Mouse (Mus musculus): Measurements from ENCODE around the gene Chchd6. TPM values are rescaled to one million over a fixed set of nuclear protein-coding genes. Genes with fewer than 3 reads are reported as not detected.
A peak's percentile ranks its signal among the peaks of the same experiment; 100 is the strongest.

Gene Chchd6
- polyA plus RNA-seq, 1 experiment from 2014 or later = 6.1 TPM

DNA sequence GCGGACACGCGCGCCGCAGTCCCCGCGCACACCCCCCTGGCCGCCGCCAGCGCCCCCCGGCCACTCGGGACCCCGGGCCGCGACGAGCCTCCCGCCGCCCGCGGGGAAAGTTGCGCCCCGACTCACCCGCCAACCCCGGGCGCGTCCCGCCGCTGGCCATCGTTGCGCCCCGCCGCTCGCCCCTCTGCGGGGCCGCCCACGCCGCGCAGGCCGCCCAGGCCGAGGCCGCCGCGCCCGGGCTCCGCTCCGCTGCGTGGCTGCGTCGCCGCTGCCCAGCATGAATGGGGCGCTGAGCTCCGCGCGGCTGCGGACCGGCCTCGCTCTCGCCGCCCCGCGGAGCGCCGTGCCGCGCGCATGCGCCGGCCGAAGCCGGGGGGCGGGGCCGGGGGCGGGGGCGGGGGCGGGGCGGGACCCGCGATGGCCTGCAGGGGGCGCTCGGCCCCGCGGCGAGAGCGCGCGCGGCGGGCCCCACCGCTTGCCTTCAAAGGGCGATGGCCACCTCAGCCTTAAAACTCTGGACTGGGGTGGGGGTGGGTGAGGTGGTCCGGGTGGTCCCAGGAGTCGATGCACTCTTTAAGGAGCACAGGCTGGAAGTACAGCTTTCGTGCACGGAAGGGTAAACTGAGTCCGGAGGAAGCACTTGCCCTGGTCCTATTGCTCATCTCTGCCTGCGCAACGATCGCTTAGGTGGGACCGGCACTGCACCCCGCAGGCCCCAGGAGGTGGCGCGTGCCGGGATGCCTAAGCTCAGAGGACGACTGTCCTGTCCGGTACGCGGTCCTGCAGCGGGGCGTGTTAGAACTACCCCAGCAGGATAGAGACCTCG is 233.0 kb downstream of the Chchd6 start, which contains the start of gene Plxna1:
Plxna1 (minus strand) TSS at position 340 of the 826 bp plus-strand sequence.
- peaks cover 41% of the 10 kb centered on the region for H3K79me2 ChIP-seq (ENCODE audit: inconsistent target)
- peak within 1 kb of the TSS; percentile 58 for H3K27ac ChIP-seq
- peak within 1 kb of the TSS; percentile 68 for H3K4me3 ChIP-seq (ENCODE audit: inconsistent target)
- 4% methylated on average over 65 of the region's 110 CpGs for WGBS (ENCODE audit: missing documents)
- H3K36me3 ChIP-seq (ENCODE audit: inconsistent target) = peaks cover 1% of the 10 kb centered on the region; the same call in 1 of the 2 replicates

DNA sequence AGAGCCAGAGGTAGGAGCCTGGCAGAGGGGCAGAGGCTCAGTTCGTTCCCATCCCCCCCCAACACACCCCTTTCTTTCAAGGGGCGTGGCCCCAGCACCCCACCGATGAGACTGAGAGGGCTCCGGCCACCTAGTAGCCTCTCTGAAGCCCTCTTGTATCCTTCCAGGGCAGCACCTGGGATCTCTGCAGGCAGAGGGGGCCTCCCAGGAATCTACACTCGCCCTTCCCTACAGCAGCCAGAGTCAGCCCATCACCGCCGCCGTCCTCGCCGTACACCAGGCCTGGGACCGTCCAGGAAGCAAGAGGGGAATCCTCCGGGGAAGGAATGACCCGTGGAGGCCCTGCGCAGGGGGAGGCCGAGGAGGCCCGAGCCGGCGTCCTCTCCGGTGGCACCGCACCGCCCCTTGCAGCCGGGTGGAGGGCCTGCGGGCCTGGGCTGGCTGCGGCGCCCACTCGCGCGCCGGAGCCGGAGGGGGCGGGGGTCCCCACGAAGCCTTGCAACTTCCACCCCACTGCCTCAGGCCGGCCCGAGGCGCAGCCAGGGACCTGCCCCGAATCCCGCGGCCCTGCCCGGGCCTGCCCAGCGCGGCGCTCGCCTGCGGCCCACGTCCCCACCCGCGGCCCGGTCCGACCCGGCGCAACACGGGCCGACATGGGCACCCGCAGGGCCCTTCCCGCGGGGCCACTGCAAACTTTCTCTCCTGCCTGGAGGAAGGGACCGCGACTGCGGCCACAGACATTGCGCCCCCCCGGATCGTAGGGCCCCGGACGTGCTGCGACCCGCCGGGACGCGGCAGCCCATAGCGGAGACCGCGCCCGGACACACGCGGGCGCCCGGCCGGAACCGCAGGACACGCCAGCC is 233.8 kb downstream of the Chchd6 start:
- Histone ChIP-seq H3K36me3 (ENCODE audit: inconsistent target) (peaks cover 8% of the 10 kb centered on the region; the same call in 1 of the 2 replicates), H3K79me2 (ENCODE audit: inconsistent target) (peaks cover 50% of the 10 kb centered on the region), H3K4me3 (ENCODE audit: inconsistent target) (peak overlapping the region; percentile 68), H3K27ac (peak overlapping the region; percentile 31)
- WGBS (ENCODE audit: missing documents) = 2% methylated on average over 79 of the region's 80 CpGs

DNA sequence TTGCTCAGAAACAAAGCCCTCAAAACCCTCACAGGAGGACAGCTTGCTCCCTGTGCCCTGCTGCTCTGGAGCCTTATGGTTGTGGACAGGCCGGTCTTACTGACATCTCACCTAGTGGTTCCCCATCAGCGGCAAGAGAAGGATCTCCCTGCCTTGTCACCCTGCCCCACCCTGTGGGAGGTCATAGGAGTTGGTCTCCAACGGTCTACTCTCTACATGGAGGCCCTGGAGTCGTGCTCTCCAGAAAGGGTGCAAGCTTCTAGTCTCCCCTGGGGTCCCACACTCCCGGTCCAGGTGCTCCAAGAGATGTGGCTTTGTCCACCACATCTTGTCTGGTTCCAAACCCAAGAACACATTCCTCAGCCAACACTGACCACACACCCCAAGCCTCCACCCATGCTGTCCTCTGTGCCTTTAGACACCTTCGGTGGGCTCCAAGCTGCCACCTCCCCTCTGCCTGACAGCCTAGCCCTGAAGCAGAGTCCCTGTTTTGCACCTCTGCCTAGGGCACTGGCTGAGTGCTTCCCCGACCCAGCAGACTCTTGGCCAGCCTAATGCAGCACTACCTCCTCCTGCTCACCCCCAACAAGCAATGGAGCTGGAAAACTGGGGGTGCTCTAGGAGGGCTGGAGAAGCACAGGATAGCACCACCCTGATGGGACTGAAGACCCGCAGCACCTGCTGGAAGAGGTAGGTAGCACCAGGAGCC is 234.6 kb downstream of the Chchd6 start:
- Histone ChIP-seq H3K79me2 (ENCODE audit: inconsistent target) (peaks cover 58% of the 10 kb centered on the region), H3K27ac (peak overlapping the region; percentile 31), H3K36me3 (ENCODE audit: inconsistent target) (peaks cover 14% of the 10 kb centered on the region), H3K4me3 (ENCODE audit: inconsistent target) (peak overlapping the region; percentile 68)
- 81% methylated on average over 8 of the region's 8 CpGs for WGBS (ENCODE audit: missing documents)

DNA sequence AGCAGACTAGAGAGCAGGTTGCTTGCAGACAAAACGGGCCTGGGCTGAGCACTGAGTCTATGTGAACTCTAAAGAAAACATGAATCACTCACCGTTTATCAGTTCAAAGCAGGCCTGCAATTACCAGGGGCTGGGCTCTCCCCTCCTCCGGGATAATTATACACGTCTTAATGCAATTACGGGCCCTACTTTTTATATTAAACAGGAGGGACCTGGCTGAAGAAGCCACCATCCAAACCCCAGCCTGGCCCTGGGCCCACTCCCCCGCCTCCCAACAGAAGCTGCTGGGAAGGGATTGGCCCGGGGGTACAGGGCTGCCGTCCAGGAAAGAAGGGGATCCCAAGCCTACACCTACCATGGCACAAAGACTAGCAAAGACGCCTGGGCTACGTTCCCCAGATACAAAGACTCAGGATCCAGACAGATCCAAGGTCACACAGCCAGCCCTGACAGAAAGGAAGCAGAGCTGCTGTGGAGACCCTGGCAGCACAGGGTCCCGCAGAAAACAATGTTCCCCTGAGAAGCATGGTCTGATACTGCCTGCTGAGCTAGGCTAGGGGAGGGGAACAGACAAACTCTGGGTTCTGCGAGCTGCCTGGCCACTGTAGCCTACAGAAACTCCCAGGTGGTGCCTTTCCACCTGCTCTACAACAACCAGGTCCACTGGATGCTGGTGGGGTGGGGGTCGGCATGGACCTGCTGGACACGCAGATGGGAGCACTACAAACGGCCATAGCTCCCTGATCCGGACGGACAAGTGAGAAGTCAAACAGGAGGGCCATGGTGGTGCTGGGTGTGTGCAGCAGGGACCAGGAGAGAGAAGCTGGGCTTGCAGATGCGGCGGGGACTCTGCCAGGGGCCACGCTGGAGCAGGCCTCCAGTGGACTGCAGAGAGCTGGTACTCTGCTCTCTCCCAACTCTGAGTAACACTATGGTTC is 235.4 kb downstream of the Chchd6 start:
- Histone ChIP-seq H3K36me3 (ENCODE audit: inconsistent target) (peaks cover 22% of the 10 kb centered on the region), H3K4me3 (ENCODE audit: inconsistent target) (peak overlapping the region; percentile 68; the same call in 1 of the 2 replicates), H3K27ac (no peak overlapping the region), H3K79me2 (ENCODE audit: inconsistent target) (peaks cover 66% of the 10 kb centered on the region)
- WGBS (ENCODE audit: missing documents) = 97% methylated on average over 20 of the region's 20 CpGs

DNA sequence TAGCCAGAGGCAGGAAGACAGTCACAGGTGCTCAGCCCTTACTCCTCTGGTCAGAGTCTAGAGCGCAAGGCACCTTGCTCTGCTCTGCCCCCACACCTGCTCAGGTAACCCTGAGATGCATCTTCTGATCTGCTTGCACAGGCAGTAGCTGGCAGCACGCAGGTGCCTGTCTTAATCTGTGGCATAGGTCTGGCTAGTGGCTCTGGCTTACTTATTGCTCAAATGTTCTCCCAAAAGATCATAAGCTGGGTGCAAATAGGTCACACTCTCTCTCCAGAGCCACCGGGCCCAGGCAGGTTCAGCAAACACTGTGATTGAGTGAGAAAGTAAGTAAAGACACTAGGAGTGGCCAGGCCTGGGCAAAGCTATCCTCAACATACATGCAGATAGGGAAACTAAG is 236.3 kb downstream of the Chchd6 start:
- Histone ChIP-seq H3K79me2 (ENCODE audit: inconsistent target) (peaks cover 74% of the 10 kb centered on the region), H3K27ac (no peak overlapping the region), H3K4me3 (ENCODE audit: inconsistent target) (no peak overlapping the region), H3K36me3 (ENCODE audit: inconsistent target) (peaks cover 31% of the 10 kb centered on the region)
- WGBS (ENCODE audit: missing documents) = 100% methylated on average over 3 of the region's 3 CpGs

DNA sequence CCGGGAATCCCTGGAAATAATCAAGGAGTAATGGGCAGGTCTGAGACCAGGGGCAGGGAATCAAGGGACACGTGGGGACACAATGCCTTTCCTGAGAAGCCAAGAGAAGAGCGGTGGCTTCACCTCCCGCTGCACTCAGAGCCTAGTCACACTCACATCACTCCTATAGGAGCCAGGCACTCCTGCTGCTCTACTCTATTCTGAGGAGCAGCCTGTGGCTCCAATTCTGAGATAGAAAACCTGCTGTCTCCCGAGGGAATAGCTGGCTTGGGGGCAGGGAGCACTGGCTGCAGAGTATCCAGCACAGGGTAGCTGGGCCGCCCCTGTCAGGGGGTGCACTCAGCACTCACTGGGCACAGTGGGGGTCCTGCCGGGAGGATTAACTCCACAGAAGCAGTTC is 239.8 kb downstream of the Chchd6 start:
- 94% methylated on average over 7 of the region's 7 CpGs for WGBS (ENCODE audit: missing documents)
- H3K27ac ChIP-seq = no peak overlapping the region
- H3K4me3 ChIP-seq (ENCODE audit: inconsistent target) = no peak overlapping the region
- H3K36me3 ChIP-seq (ENCODE audit: inconsistent target) = peaks cover 66% of the 10 kb centered on the region
- H3K79me2 ChIP-seq (ENCODE audit: inconsistent target) = peaks cover 100% of the 10 kb centered on the region

DNA sequence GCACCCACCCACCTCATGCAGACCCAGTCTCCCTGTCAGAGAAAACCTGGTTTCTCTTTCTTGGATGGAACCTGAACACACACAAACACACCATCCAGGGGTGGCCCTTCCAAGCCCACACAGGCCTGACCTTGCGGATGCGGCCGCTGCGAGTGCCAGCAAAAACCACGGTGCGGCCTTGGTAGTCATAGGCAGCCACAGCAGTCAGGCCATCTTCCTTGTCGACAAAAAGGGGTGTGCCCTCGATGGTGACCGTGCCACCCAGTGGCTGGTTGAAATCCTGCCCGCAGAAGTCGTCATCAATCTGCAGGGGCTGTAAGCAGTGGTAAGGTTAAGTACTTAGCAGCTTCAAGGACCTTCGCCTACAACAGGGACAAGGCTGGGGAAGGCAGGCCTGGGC is 240.7 kb downstream of the Chchd6 start:
- 72% methylated on average over 11 of the region's 12 CpGs for WGBS (ENCODE audit: missing documents)
- peaks cover 100% of the 10 kb centered on the region for H3K79me2 ChIP-seq (ENCODE audit: inconsistent target)
- no peak overlapping the region for H3K4me3 ChIP-seq (ENCODE audit: inconsistent target)
- no peak overlapping the region for H3K27ac ChIP-seq
- peaks cover 75% of the 10 kb centered on the region for H3K36me3 ChIP-seq (ENCODE audit: inconsistent target)

DNA sequence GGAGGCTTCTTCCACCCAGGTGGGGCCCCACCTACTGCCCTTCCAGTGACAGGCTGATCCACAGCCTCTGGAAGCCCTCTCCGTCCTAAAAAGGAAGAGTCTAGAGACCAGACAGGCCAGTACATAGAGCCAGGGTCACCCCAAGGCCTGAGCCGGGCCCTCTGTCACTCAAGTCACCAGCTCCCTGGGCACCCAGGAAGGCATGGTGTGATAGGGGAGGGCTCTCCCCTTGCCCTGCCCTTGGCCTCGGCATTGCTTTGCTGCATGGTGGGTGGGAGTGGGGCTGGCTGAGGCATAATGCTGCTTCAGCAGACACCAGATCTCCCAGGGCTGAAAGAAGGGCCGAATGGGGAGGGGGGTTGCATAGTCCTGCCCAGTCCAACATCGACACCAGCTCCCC is 241.4 kb downstream of the Chchd6 start:
- H3K4me3 ChIP-seq (ENCODE audit: inconsistent target) = no peak overlapping the region
- WGBS (ENCODE audit: missing documents) = 89% methylated on average over 5 of the region's 5 CpGs
- no peak overlapping the region for H3K27ac ChIP-seq
- H3K79me2 ChIP-seq (ENCODE audit: inconsistent target) = peaks cover 100% of the 10 kb centered on the region
- H3K36me3 ChIP-seq (ENCODE audit: inconsistent target) = peaks cover 82% of the 10 kb centered on the region

DNA sequence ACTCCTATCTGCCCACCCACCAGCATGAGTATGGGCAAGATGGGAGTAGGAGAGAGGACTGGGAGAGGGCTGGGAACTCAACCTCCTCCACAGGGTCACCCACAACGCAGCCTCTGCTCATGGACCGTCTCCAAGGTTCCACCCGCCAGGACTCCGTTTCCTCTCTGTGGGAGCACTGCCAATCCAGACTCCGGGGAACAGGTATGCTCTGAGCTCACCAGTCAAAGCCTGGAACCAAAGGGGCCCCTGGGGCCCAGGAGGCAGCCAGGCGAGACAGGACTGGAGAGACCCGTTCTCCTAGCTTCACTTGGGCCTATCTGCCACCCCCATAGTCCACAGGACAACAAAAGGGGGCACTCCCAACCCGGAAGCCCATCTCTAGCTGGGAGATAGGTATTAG is 242.4 kb downstream of the Chchd6 start:
- Histone ChIP-seq H3K27ac (no peak overlapping the region), H3K79me2 (ENCODE audit: inconsistent target) (peaks cover 100% of the 10 kb centered on the region), H3K4me3 (ENCODE audit: inconsistent target) (no peak overlapping the region), H3K36me3 (ENCODE audit: inconsistent target) (peaks cover 88% of the 10 kb centered on the region)
- 93% methylated on average over 6 of the region's 8 CpGs for WGBS (ENCODE audit: missing documents)

DNA sequence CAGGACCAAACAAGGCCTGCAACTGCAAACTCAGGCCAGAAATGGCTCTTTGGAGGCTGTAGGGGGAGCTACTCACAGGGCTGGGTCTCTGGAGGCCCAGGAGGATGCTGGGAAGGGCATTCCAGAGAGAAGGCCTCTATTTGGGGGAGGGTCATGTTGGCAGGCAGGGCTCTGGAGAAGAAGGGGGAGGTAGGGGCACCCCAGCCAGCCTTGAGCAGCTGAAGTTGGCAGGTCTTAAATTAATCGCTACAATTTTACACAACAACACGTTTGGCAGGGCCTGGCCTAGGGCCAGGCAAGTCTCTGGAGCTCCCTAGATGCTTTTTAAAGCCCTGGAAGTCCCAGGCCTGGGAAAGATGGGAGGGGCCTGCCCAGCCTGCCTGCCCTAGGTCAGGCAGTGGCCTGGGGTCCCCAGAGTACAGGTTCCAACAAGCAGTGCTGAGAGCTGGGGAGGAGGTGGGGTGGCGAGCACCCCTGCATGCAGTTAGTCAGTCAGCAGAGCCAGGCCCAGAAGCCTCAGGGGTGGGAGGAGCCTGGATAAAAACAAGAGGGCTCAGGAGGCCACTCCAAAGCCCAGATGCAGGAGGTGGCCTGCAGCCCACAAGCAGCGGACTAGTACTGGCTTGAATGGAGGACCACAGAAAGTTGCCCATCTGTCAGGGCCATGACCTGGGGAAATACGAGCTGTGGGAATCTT is 243.9 kb downstream of the Chchd6 start:
- peaks cover 100% of the 10 kb centered on the region for H3K79me2 ChIP-seq (ENCODE audit: inconsistent target)
- H3K36me3 ChIP-seq (ENCODE audit: inconsistent target) = peaks cover 96% of the 10 kb centered on the region
- 75% methylated on average over 5 of the region's 5 CpGs for WGBS (ENCODE audit: missing documents)
- H3K4me3 ChIP-seq (ENCODE audit: inconsistent target) = no peak overlapping the region
- H3K27ac ChIP-seq = no peak overlapping the region

DNA sequence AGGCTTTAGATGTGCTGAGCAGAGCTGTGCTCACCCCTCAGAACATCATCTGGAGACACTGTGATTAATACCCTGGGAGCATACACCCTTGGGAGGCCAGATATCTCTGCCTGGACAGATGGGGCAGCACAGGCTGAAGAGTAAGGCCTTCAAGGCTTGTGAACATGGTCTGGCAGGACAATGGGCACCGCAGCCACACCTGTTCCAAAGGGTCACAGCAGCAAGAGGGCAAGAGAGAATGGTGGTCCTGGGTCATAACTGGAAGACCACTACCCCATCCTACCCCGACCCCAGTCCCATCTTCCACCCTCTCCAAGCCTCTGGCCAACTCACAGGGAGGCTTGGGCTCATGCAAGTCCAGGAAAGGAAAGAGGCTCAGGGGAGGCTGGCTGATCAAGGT is 244.9 kb downstream of the Chchd6 start:
- no peak overlapping the region for H3K4me3 ChIP-seq (ENCODE audit: inconsistent target)
- H3K36me3 ChIP-seq (ENCODE audit: inconsistent target) = peaks cover 97% of the 10 kb centered on the region
- H3K79me2 ChIP-seq (ENCODE audit: inconsistent target) = peaks cover 100% of the 10 kb centered on the region
- H3K27ac ChIP-seq = 0 out of 2 replicates have a peak overlapping the region, but pooled peaks have one; percentile 8
- 94% methylated on average over 2 of the region's 2 CpGs for WGBS (ENCODE audit: missing documents)

DNA sequence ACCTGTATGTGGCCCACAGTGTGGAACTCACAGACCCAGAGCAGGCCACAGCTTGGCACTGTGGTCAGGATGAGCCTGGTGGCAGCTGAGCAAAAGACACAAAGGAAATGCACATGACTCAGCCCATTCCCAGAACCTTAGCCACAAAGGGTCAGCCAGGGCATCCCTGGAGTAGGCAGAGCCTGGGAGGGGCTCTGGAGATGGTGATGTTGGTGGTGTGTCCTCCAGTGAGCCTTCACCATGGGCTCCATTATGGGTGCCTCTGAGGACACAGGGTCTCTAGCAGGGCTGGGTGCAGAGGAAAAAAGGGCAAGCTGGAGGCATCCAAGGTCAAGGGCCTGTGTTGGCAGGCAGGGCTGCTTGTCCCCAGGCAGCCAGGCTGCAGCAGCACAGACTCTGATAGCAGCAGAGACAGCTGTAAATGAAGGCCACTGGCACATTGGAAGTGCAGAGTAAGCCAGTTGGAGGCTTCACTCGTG is 245.4 kb downstream of the Chchd6 start:
- no peak overlapping the region for H3K4me3 ChIP-seq (ENCODE audit: inconsistent target)
- peaks cover 97% of the 10 kb centered on the region for H3K36me3 ChIP-seq (ENCODE audit: inconsistent target)
- 0 out of 2 replicates have a peak overlapping the region, but pooled peaks have one; percentile 8 for H3K27ac ChIP-seq
- 80% methylated on average over 1 of the region's 1 CpGs for whole genome bisulfite sequencing (ENCODE audit: missing documents)
- H3K79me2 ChIP-seq (ENCODE audit: inconsistent target) = peaks cover 100% of the 10 kb centered on the region

DNA sequence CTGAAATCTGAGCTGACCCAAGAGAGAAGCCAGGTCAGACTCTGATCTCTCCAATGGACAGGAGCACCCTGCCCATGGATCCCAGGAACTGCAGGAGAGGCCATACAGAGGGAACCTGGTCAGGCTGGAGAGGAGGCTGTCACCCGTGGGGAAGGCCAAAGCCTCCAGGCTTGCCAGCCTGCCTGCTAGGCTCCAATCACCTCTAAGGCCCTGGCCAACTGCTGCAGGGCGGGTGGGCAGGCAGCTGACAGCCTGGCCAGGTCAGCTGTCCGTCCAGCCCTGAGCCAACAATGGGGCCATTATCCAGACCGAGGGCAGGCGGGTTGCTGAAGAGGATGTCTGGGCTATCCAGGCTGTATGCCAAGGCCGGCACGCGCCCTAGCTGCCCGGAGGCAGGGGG is 247.1 kb downstream of the Chchd6 start:
- no peak overlapping the region for H3K4me3 ChIP-seq (ENCODE audit: inconsistent target)
- peaks cover 97% of the 10 kb centered on the region for H3K79me2 ChIP-seq (ENCODE audit: inconsistent target)
- H3K36me3 ChIP-seq (ENCODE audit: inconsistent target) = peaks cover 97% of the 10 kb centered on the region
- H3K27ac ChIP-seq = no peak overlapping the region
- WGBS (ENCODE audit: missing documents) = 93% methylated on average over 9 of the region's 9 CpGs
